Mouse (Mus musculus): ENCODE results near the gene Fer1l5. TPM values are rescaled to one million over a fixed set of nuclear protein-coding genes. Genes with fewer than 3 reads are reported as not detected.

Gene Fer1l5
- total RNA-seq, 2 experiments from 2014 or later, result not detected

DNA sequence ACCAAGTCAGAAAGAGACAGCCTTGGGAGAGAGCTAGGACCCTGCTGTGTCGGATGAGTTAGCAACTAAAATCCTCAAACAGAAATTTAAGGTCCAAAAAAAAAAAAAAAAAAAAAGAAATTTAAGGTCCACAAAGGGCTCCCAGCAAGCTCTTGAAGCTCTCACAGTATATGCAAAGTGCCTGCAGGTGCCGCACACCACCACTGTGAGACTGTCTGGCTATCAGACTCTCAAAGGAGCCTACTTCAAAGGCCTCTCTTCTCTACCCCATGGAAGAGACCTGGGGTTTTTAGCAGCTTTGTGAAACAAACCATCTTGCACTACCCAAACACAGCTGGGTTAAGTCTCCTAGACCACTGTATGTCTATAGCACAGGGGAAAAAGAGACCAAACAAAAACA, 57.4 kb downstream of the Fer1l5 start:
- DNase-seq (ENCODE audit: low spot score), result no peak

DNA sequence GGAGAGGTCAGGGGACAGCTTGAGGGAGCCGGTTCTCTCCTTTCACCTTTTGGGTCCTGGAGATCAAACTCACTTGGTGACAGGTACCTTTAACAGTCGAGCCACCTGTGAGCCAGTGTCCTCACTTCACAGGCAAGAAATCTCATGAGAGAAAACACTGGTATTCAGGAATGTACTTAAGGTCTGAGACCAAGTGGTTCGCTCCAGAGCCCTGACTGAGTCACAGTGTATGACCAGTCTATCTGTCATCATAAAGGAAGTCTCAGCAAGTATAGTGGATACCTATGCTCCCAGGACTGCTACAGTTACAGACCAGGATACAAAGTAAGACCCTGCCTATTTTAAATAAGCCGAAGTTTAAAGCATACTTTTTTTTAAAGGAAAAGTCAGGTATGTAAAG, 60.9 kb downstream of the Fer1l5 start:
- DNase-seq (ENCODE audit: low spot score), result no peak

DNA sequence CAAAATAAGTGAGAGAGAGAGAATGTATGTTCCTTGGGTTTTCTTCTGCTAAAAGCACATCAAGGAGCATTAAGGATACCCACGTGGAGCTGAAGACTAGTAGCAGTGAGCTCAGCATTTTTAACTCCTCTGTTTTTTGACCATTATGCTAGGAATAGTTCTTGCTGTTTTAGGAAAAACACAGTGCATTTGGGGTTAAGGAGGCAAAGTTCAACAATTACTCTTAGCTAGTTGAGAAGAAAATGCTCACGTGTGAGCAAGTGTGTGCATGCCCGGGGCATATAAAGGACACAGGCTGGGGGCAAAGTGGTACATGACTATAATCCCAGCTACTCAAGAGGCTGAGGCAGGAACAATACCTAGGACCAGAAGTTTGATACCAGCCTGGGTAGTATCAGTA, 61.5 kb downstream of the Fer1l5 start:
- DNase-seq (ENCODE audit: low spot score), result no peak

DNA sequence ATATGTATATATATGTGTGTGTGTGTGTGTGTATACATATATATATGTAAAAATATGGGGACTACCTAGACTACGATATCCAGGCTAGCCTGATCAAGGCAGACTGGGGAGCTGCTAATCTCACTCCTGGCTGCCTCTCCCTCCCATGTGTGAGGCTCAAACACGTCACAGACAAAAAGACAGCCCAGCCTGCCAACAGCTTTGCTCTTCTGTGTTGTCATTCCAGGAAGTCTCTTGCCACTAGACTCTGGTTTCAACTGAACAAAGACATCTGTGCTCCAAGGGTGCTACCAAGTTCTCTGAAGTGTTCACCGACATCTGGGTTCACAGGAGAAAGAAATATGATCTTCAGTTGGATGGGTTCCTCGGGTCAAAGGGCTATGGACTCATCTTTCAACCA, 63.0 kb downstream of the Fer1l5 start:
- DNase-seq (ENCODE audit: low spot score), result peak; percentile 1

DNA sequence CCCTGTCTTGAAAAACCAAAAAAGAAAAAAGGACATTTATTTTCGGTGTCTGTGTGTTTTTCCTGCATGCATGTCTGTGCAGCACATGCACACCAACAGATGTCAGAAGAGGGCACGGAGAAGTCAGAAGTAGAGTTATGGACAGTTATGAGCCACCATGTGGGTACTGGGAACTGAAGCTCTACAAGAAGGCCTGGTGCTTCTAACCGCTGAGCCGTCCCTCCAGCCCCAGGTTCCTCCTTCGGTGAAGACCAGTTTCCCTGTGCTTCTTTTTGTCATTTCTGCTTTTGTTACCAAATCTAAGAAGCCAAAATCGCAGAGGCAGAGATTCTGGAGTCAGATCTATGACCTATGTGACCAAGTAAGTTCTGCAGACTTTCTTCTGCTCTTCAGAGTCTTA, 64.4 kb downstream of the Fer1l5 start:
- no peak for DNase-seq (ENCODE audit: low spot score)

DNA sequence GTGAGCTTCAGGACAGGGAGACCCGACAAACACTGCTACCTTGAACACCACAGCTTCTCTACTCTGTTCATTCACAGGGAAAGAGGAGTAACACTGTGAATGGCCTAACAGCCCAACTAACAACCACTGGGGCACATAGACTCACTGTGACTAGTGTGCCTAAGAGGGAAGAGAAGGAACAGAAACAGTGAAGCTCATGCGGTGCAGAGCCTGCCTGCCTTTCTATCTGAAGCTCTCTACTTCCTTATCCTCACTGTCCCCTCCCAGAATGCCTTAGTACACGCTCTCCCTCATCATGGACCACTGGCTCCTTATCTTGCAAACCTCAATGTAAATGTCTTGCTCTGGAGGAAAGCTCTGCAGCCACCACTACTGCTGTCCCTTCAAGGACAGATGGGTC, 65.1 kb downstream of the Fer1l5 start:
- no peak for DNase-seq (ENCODE audit: low spot score)

DNA sequence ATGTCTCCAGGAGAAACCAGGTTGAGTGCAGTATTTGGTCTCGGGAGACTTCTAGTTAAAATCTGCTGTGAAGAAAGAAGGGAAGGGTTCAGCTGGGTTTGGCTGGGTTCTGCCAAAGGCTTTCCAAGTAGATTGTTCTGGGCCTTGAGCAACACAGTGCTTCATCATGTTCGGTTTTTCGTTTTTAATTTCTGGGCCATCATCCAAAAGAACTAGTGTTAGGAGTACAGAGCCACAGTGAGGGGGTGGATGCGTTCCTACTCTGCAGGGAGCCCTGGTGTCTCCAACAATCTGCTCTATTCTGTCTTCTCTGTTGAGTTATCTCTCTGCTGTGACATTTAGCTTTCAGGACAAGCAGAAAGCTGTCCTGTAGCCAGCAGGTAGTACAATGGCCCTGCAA, 69.0 kb downstream of the Fer1l5 start:
- DNase-seq (ENCODE audit: low spot score), result peak; percentile 50

DNA sequence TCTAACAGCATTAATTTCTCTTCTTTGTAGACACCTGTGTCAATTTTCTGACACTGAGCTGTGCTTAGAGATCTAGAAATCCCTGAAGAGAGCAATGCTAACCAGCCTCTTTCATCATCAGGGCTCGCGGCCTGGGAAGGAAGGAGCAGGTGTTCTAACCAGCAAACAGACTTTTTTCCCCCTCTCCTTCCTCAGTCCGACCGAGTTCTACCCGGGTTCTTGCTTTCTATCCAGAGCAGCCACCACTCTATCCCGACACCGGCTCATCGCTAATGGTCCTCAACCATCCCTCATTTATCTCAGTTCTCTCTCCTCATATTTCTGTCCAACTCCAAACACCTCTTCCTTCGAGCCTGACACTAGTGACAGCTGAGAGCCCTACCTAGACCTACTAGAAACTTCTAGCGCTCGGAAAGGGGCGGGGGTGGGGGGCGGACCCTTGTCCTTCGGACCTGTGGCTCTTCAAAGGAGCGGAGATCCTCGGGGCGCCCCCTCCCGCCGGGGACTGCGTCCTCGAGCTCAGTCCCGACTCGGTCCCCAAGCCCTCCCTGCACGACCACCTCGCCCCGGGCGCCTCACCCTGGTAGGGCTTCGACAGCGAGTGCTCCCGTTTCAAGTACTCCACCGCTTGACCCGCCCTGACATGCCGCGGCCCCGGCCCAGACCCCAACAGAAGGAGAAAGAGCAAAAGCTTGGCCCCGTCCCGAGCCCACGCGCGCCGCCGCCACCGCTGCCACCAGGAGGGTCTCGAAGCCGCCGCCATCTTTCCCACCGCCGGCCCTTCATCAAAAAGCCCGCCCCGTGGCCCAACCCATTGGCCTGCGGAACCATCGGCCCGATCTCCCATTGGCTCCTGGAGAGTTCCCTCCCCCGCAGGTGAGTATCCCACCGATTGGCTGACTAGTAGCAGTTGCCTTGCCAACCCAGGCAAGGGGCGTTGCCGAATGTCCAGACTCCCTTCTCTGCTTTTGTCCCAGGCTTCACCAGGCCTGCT, 72.7 kb downstream of the Fer1l5 start, which contains the start of gene Lman2l:
Lman2l (minus strand) TSS at position 801 of the 994 bp plus-strand sequence.
- peak; percentile 97 for DNase-seq (ENCODE audit: low spot score)

DNA sequence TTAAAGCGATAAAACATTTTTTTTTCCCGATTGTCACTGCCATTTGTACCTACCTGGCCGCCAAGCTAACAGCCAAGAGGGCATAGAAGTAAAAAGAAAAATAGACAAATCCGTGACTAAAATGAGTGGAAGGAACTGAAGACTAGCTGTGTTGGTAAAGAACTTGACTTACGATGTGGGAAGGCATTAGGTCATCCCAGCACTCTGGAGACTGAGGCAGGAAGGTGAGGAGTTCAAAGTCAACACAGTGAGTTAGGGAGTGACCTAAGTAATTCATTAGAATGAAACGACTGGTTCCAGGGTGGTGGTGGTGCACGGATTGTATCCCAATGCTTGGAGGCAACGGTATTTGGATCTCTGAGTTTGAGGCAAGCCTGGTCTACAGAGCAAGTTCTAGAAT, 73.4 kb downstream of the Fer1l5 start:
- no peak for DNase-seq (ENCODE audit: low spot score)

DNA sequence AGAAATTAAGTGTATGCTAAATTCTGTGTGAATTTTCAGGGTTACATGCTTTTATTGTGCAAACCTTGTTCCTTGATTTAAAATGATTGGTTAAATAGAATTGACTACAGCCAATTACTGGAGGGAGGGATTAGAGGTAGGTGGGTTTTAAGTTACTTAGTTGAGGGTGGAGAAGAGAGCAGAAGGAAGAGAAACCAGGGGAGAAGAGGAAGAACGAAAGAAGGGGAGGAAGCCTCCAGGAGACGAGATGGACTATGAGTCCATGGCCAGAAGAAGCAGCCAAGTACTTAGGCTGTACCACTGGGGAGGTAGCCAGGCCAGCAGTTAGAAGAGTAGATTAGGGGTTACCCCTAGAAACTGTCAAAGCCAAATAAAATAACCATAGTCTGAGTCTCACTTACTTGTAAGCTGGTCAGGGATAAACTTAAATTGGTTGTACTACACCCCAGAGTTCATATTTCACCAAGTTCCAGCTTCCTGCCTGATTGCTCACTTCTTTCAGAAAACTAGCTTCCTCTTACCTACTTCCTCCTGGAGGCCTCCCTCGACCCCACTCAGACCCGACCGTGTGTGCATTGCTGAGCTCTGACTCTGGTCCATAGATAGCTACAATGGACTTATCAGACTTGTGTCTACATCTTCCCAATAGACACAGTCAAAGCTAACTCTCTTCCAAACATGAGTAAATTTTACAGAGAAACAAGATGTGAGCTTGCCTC, 74.2 kb downstream of the Fer1l5 start:
- DNase-seq (ENCODE audit: low spot score), result no peak

DNA sequence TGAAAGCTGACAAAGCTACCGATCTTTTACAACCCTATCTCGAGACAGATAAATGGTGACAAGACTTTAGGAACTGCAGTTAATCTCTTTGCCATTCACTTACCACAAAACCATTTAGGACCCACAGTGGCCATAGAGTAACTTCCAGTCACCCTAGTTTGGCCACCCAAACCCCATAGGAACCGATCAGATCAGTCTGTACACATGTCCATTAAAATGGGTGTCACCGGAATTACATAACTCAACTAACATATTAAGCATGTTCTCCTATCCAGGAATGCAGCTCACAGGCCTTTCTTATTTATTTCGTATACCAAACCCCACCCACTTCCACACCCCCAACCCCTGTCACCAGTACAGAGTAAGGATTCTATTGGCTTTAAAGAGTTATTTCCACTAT, 74.8 kb downstream of the Fer1l5 start:
- DNase-seq (ENCODE audit: low spot score), result no peak

DNA sequence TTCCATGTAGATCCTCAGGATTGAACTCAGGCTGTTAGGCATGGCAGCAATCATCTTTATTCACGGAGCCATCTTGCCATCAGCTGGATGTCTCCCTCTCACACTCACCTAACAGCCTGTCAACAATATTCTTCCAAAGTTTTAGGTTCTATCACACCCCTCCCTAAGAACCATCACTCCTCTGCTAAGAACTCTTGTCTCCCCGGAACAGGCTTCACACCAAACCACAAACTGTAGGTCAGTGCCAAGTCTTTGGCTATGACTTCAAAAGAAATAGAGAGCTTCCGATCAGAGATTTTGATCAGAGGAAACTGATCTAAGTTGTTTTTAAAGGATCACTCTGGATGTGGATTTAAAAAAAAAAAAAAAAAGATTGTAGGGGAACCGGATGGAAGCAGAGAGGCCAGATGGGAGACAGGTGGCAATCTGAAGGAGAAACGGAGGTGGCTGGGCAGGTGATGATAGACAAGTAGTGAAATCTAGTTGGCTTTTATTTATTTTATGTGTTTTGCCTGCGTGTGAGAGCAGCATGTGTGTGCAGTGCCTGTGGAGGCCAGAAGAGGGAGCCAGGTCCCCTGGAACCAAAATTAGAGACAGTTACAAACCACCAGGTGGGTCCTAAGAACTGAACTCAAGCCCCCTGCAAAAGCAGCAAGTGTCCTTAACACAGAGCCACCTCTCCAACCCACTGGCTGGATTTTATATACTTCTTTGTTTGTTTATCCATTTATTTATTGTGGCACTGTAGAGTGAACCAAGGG, 82.1 kb downstream of the Fer1l5 start:
- DNase-seq (ENCODE audit: low spot score), result no peak

DNA sequence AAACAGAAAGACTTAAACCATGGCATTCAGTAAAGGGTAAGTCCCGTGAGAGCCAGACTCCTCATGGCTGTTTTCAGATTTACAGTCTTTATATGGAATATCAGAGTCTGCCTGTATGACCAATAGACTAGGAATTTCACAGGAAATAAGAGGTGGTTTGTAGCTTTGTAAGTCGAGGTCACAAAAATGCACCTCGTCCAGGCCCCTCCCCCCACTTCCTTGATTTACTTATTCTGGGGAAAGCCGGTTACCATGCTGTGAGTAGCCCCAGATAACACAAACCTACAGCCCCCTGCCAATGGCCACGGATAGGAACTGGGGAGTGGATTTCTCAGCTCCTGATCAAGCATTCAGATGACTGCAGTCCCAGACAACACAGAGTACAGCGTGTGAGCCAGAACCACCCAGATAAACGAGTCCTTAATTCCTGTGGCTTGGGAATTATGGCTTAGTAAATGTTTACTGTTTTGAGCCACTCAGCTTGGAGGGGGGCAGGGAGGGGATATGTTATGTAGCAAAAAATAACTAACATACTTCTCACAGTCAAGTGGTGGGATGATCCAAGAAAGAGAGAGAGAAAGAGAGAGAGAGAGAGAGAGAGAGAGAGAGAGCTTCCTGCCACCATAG, 85.4 kb downstream of the Fer1l5 start:
- DNase-seq (ENCODE audit: low spot score), result no peak

DNA sequence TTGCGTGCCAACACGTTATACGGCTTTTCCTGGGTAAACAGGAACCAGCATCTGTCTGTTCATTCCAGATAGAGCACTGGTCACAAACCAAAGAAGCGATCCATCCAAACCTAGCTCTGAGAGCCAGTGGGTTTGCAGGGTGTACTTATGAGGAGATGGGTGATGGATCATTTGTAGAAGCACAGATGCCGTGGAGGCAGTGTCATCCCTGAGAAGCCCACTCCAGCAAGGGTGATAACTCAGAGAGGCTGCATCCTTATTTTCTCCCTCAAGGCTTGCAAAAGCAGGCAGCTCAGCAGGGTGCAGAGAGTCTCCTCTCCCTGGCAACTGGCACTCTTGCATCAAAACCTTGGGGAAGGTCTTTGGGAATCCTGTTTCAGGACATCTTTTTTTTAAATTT, 86.1 kb downstream of the Fer1l5 start:
- no peak for DNase-seq (ENCODE audit: low spot score)

DNA sequence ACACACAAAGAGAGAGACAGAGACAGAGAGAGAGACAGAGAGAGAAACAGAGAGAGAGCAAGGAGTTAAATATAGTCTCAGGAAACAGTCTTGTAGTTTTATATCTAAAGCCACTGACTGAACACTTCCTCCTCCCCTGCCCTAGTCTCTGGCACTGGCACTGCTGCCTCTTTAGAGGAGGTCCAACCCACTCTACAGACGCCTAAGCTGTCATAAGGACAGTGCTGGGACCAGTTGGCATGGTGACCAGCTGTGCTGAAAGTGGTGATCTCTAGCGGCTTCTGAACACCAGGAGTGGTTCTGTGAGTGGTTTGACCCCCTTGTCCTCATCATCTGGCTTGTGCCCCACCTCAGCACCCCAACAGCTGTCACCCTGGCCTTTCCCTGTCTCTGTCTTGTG, 89.7 kb downstream of the Fer1l5 start:
- no peak for DNase-seq (ENCODE audit: low spot score)

DNA sequence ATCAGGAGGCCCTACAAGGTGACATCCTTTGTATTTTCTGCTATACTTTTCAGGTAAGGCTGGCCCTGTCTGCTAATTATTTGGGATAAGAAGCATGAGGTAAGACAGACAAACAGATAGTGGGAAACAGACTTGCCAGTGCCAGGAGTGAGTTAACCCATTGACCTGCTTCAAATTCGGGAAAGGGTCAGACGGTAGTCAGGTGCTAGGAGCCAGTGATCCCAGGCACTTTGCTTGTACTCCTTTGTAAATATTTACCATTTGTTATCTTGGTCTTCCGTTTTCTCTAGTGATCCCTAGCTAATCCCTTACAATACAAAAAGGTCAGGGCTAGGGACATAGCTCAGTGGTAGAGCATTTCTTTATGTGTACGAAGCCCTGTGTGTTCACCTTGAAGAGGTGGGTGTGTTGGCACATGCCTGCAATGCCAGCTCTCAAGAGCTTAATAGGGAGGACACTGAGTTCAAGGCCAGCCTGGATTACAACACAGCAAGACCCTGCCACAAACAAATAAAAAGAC, 93.6 kb downstream of the Fer1l5 start:
- no peak for DNase-seq (ENCODE audit: low spot score)

DNA sequence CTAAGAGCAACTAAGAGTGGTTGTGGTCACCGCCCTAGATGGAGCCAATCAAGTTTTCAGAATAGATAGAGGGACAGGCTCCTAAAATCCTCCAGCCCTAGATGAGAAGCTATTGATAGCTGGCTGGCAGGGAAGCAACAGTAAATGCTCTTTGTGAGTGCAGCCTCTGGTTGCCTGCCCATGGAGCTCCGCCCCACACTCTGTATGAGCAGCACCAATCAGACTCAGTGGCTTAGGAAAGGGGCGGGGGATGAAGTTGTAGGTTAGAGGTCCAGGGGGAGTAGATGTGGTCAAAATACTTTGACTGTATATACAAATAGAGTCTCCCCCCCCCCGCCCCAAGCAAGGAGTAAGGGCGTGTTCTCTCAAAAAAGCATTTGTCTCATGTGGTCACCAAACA, 95.4 kb downstream of the Fer1l5 start:
- DNase-seq (ENCODE audit: low spot score), result no peak

DNA sequence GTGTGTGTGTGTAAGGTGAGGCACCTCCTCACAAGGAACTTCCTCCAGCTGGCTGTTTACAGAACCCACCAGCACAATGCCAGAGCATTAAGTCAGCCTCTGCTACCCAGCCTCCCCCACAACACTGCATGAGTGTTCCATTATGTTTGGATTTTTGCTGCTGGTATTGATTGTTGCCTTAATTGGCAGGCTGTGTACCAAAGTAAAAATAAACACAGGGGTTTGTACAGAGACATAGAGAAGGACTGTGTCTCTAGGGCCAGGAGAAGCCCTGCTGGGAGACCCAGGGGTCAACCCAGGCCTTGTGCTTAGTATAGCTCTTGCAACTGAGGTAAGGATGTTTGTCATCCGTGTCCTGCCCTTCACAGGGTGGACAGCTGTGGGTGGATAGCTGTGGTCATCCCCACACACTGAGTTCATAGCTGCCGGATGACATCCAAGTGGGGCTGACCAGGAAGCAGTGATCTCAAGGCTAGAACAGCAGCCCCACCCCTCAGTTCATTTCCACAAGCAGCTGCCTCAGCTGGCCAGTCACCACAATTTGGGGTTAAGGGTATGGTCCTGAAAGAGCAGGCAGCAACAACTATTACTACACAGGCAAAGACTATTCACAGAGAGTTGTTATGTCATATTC, 97.8 kb downstream of the Fer1l5 start:
- peak; percentile 51 for DNase-seq (ENCODE audit: low spot score)

DNA sequence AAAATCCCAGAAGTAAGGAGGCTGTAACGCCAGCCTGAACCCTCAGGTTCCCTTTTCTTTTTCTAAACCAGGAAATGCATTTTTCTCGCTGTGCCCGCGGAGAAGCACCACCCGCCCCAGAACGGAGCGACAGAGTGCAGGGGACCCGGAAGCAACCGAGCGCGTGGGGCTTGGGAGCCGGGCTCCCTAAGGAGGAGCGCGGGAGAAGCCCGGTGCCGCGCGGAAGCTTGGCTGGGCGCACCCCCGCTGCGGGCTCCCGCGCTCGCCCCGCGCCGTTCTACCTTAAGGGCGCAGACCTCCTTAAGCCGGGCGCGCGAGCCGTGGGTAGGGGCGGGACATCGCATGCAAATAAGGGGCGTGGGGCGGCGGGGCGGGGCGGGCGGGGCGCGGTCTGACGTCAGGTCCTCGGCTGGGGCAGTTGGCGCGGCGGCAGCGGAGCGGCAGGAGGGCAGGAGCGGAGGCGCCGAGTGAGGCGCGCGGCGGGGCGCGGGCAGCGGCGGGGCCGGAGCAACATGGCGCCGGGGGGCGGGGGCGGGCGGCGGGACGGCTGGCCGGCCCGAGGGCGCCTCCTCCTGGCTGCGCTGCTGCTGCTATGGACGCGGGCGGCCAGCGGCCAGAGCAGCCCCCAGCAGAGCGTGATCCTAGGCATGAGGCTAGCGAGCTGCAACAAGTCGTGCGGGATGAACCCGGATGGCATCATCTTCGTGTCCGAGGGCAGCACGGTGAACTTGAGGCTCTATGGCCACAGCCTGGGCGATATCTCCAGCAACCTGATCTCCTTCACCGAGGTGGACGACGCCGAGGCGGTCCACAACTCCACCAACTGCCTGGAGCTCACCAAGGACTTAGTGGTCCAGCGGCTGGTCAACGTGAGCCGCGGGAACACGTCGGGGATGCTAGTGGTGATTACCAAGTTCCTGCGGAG, 99.4 kb downstream of the Fer1l5 start, which contains the start of gene Cnnm4:
Cnnm4 (plus strand) TSS at position 440 of the 925 bp plus-strand sequence.
- DNase-seq (ENCODE audit: low spot score), result peak; percentile 85

Measured in gastrocnemius, adult 18-20 months (tissue).